Mouse (Mus musculus): Measurements from ENCODE around the gene Pde11a.

Gene Pde11a

GRCm38 (mm10) chr2:76095861-76096260 is 242.7 kb downstream of the Pde11a start:
- no peak for DNase-seq (ENCODE audit: low spot score)

DNA sequence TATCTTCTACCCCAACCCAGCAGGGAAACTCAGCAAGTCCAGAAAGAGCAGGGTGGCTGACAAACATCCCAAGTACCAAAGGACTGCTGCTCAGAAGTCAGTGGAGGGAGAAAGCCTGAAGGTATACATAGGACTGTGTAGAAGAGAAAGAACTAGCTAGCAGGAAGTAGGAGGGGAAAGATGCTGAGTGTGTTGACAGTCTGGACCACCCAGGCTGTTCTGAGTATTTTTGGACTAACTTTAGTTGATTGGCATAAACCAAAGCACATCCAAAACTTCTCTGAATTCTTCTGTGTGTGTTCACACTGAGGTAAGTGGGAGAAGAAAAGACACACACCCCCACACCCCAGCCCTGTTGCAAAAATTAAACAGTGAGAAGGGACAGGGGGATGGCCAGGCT is 248.1 kb downstream of the Pde11a start:
- DNase-seq (ENCODE audit: low spot score) = no peak

GRCm38 (mm10) chr2:76088844-76089243 is 249.7 kb downstream of the Pde11a start:
- DNase-seq (ENCODE audit: low spot score) = no peak

DNA sequence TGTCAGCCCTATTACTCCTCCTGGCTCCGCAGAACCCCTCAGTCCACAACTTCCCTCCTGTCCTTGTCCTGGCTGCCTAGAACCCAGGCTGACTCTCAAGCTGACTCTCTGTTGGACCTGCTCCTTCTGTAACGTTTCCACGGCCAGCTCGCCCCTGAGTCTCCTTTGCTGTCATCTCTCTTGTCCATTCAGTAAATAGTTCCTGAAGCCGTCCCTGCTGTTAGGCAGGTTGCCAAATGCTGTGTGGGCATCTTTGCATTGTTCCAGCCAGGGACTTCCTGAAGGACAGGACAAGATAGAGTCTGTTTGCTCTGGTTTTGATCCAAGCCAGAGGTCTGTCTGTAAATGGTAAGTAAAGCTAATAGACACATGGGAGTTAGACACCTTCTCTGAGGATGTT is 250.2 kb downstream of the Pde11a start:
- peak; percentile 66 for DNase-seq (ENCODE audit: low spot score)

DNA sequence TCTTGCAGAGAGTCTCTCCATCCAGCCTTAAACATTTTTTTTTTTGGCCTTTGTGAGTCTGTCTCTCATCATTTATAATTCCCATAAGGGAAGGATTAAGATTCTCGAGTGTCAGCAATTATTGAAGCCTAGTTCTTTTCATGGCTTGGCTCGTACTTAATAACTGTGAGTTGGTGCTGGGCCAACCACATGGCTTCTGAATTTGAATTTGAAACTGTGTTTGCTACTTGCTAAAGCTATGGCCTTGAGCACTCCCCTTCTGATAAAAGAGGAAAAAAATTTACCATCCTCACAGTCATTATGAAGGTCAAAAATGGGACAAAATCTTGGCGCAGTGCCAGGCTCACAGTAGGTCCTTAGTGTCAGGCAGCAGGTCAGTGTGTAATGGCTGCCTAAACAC is 251.4 kb downstream of the Pde11a start:
- DNase-seq (ENCODE audit: low spot score) = peak; percentile 80

DNA sequence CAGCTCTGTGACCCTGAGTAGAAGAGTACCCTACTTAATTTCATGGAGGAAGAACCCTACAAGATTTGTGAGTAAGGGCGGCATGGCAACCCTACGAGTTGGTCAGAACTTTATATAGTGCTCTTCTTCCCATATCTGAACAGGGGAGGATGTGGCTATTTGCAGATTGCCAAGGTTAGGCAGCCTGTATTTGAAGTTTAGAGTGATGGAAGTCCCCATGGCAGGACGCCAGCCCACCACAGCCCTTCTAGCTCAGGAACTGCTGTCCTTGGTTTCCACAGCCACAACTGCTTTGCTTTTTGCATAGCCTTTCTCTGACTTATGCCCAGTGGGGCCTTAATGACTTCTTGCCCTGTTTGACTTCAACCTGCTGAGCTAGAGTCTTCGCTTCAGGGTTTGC is 253.6 kb downstream of the Pde11a start:
- DNase-seq (ENCODE audit: low spot score) = no peak

DNA sequence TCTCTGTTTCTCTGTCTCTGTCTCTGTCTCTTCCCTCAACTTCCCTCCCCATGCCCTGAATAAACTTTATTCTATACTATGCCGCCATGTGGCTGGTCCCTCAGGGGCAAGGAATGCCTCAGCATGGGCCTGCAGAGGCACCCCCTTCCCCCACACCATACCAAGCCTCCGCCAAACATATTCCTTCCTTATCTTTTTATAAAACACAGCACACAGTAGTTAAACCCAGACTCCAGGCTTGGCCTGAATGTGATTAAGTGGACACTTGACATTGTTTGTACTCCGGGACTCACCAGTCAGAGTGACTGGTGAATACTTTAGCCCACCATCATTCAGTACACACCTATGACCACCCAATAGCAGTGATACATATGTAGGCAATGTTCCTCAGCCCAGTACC is 254.7 kb downstream of the Pde11a start:
- no peak for DNase-seq (ENCODE audit: low spot score)

DNA sequence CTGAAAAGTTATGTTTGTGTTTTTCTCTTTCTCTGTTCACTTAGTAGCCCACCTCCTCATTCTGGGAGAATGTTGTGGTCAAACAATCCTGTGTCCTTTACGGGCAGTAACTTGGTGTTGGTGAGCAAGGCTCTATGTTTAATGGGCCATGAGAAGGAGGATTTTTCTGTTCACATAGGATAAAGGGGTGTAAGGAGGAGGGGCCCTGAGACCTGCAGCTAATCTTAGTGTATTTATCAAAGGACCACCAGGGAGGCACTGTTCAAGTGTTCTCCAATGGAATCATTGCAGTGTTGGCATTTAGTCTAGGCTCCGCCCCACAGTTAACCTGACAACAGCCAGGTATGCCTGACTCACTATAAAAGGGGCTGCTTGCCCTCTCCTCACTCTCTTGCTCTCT is 255.2 kb downstream of the Pde11a start:
- no peak for DNase-seq (ENCODE audit: low spot score)

DNA sequence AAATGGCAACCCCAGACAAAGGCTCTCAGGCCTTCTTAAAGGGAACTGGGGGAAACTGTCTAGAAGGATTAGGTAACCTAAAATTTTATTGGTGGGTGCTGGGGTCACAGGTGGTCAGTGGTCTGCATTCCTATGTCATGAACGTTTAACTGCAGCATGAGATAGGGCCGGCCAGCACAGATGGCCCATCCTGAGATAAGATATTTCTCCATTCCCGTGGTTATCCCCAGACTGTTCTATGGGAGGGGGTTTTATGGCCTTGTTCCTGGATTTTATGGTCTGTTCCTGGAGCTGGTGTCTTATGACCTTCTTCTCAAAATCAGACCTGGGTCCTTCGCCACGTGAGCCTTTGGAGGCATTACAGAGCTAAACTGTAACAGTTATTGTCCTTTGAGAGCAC is 256.6 kb downstream of the Pde11a start:
- no peak for DNase-seq (ENCODE audit: low spot score)

DNA sequence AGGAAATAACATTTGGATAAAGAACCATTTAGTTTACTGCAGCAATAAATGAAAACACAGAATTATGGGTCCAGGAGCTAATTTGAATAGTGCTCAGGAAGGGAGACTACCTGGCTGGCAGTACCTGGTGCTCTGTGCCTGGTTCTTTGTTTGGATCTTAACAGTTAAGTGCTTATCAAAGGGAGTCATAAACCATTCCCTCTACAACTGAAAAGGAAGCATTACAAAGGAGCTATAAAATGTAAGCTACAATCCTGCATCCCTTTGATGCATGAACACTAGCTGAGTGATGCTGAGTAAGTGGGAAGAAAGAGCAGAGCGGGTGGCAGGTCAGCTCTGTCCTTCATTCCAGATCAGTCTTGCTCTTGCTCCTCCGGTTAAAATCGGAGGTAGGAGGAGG is 258.0 kb downstream of the Pde11a start:
- no peak for DNase-seq (ENCODE audit: low spot score)

DNA sequence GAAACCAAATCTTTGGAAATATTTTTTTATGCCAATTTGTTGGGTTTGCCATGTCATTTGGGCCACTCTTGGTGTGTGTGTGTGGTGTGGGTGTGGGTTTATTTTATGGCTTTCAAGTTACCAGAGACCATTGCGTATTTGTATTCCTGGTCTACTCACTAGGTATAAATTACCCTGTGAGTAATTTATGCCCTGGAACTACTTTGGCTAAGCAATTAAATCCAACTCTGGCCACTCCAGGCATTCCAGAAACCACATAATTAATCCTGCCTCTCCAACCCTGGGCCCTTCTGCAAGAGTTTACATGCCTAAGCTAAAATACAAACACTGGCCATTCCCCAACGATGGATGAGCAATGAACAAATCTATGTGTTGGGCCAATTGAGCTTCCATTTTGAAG is 261.7 kb downstream of the Pde11a start:
- DNase-seq (ENCODE audit: low spot score) = no peak

GRCm38 (mm10) chr2:76076047-76076446 is 262.5 kb downstream of the Pde11a start:
- no peak for DNase-seq (ENCODE audit: low spot score)

GRCm38 (mm10) chr2:76073079-76073478 is 265.5 kb downstream of the Pde11a start:
- DNase-seq (ENCODE audit: low spot score) = no peak

DNA sequence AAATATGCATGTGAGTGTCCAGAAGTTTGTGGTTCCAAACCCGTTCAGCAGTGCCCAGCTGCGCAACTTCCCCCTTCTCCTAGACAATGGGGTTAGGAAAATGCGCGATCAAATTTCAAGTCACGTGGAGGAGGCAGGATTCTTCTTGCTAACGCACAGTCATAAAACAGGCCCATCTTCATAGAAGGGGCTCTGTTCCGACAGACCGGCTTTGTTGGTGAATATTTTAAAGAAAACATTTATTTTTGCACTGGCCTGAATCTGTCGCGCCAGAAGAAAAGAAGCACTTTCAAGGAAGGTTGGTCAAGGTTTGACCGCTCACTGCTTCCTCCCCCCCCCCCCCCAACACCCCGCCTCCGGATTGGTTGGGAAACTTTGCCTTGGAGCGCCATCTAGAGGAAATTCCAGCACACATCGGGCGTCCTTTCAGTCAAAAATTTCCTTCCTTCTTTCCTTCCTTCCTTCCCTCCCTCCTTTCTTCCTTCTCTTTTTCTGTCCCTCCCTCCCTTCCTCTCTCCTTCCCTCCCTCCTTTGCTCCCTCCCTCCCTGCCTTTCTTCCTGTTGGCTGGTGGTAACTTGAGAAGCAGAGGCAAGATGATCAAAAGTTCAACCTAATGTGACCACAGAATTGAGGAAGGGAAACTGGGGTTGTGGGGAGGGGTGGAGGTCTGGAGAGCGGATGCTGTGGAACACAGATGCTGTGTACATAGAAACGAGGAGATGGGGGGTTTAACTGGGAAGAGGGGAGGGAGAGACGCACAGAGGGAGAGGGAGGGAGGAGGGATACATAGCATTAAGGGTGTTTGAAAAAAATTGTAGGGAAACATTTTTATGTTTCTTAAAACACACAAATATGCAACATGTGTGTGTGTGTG is 267.9 kb downstream of the Pde11a start:
- peak; percentile 75 for DNase-seq (ENCODE audit: low spot score)

GRCm38 (mm10) chr2:76069238-76069637 is 269.3 kb downstream of the Pde11a start:
- no peak for DNase-seq (ENCODE audit: low spot score)

- no peak for DNase-seq (ENCODE audit: low spot score)
These were observed 270.4 kb downstream of the Pde11a start for GRCm38 (mm10) chr2:76068155-76068554.

- DNase-seq (ENCODE audit: low spot score) = no peak
These were observed 271.4 kb downstream of the Pde11a start for GRCm38 (mm10) chr2:76067144-76067543.

GRCm38 (mm10) chr2:76065292-76065691 is 273.3 kb downstream of the Pde11a start:
- no peak for DNase-seq (ENCODE audit: low spot score)

DNA sequence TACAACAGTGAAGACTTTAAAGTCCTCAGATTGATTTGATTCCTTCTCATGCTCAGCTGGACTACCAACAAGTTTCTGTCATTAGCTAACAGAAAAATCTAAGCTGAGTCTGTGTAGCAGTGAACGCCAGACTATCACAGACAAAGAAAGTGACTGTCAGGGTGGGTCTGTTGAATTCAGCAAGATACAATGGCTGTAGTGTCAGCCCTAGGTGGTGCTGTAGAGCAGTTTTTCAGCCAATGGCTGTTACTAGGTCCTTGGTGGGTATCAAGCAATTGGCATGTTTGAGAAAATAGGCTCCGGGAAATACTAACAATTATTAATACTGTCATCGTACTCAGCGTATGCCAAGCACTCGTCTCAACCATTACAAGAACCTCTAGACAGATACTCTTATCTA is 274.5 kb downstream of the Pde11a start:
- peak; percentile 61 for DNase-seq (ENCODE audit: low spot score)

- no peak for DNase-seq (ENCODE audit: low spot score)
These were observed 278.4 kb downstream of the Pde11a start for GRCm38 (mm10) chr2:76060207-76060606.

DNA sequence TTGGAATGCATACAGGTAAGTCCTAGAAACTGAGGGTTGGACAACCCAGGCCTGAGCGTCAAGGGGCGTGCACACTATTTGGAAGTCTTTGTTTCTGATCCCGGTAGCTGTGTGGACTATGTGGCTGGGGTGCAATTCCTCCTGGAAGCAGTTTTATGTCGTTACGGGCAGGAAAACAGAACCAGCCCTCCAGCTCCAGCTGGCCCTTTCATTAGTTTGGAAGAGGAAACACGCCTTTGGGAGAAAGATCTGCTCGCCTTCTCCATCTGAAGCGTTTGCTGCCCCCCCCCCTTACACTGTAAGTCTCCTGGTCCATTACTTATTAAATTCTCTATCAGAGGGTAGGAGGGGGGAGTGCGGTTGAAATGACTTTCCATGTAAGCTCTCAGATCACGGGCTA is 279.0 kb downstream of the Pde11a start:
- no peak for DNase-seq (ENCODE audit: low spot score)

GRCm38 (mm10) chr2:76058661-76059467 is 279.7 kb downstream of the Pde11a start:
- no peak for DNase-seq (ENCODE audit: low spot score)

- no peak for DNase-seq (ENCODE audit: low spot score)
These were observed 281.0 kb downstream of the Pde11a start for GRCm38 (mm10) chr2:76057555-76057954.
